Mouse (Mus musculus): ENCODE measurements around the gene Prss41. TPM values are rescaled to one million over a fixed set of nuclear protein-coding genes. Genes with fewer than 3 reads are reported as not detected.

The Prss41 gene
- polyA plus RNA-seq, 1 experiment from 2014 or later, result 1.3 TPM

DNA sequence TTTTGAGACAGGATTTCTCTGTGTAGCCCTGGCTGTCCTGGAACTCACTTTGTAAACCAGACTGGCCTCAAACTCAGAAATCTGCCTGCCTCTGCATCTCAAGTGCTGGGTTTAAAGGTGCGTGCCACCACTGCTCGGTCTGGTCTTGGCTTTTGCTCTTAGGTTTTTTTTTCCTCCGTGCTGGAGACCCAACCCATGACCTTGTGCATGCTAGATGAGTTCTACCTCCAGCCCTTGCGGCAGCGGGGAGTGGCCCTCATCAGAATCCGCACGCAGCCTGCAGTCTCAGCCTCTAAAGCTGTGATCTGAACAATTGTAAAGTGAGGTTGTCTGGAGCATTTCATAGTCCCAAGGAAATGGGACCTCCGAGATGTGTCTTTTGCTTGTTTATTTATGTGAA is 48.6 kb downstream of the Prss41 start:
- 93% methylated on average over 8 of the region's 8 CpGs for WGBS
- H3K4me3 ChIP-seq, result no peak overlapping the region
- H3K36me3 ChIP-seq, result no peaks in the 10 kb centered on the region
- H3K9me3 ChIP-seq (replicated peaks), result no peaks in the 10 kb centered on the region
- no peak overlapping the region for H3K27ac ChIP-seq
- no peak overlapping the region for H3K4me2 ChIP-seq (replicated peaks)
- H3K9ac ChIP-seq, result no peak overlapping the region
- H3K27me3 ChIP-seq, result 0 out of 2 replicates have a peak, but pooled peaks cover 4% of the 10 kb centered on the region
- H3K4me1 ChIP-seq, result peaks cover 13% of the 10 kb centered on the region
- ATAC-seq (ENCODE audit: low FRiP score), result no peak

DNA sequence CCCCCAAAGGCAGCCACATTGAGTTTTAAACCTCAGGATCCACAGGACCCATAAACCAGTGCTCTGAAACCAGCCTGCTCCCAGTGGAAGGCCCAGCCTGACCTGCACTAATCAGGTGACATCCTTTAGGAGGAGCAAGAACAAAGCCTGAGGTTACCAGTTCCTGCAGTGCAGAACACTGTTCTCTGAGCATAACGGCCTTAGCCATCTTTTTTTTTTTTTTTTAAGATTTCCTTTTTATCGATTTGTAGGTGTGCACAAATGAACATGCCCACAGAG is 53.0 kb downstream of the Prss41 start:
- 61% methylated on average over 2 of the region's 2 CpGs for WGBS
- peaks cover 20% of the 10 kb centered on the region for H3K4me1 ChIP-seq
- no peaks in the 10 kb centered on the region for H3K9me3 ChIP-seq (replicated peaks)
- H3K4me3 ChIP-seq, result peak overlapping the region; percentile 33
- peak overlapping the region; percentile 87 for H3K27ac ChIP-seq
- peak overlapping the region; percentile 68 for H3K9ac ChIP-seq
- H3K27me3 ChIP-seq, result no peaks in the 10 kb centered on the region
- peak; percentile 13; the same call in 1 of the 2 replicates for ATAC-seq (ENCODE audit: low FRiP score)
- H3K36me3 ChIP-seq, result no peaks in the 10 kb centered on the region
- peak overlapping the region; percentile 54 for H3K4me2 ChIP-seq (replicated peaks)

DNA sequence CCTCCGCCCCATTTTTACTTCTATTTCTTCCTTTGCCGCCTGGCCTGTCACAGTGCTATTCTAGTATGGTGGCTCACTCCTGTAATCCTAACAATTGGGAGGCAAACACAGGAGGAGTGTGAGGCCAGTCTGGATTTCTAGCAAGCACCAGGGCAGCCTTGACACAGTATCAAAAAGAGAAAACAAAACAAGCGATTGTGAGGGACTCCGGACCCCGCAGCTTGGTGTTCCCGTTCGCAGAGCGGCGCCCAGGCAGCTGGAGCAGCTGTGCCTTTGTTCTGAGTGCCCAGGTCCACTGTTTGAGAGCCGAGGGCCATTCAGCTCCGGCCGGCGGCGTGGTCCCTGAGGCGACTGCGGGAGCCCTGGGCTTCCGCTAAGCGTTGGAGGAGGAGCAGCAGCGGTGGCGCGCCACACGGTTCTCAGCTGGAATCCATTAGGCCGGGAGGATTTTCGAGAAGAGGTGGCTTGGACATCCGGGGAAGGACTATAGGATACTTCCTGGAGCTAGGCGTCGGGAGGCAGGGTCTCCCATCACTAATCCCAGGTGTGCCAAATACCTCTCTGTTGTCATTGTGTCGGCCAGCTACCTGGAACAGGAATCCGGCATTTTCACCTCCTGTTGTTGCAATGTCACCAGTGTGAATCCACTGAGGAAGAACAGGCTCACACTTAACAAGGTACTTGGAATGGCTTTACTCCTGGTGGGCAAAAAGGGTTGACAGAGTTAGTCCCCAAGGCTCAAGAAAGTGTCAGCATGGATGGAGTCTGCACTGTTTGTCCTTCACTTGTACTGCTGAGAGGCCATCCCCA is 53.5 kb downstream of the Prss41 start, which contains the start of gene Srrm2:
TSS of gene Srrm2 (plus strand) at position 264 of the 810 bp plus-strand sequence.
- Histone ChIP-seq H3K27me3 (no peaks in the 10 kb centered on the region), H3K4me3 (peak within 1 kb of the TSS; percentile 33), H3K4me1 (peaks cover 20% of the 10 kb centered on the region), H3K27ac (peak within 1 kb of the TSS; percentile 87), H3K9me3 (replicated peaks) (no peaks in the 10 kb centered on the region), H3K36me3 (no peaks in the 10 kb centered on the region), H3K9ac (peak within 1 kb of the TSS; percentile 68), H3K4me2 (replicated peaks) (peak within 1 kb of the TSS; percentile 54)
- WGBS, result 1% methylated on average over 29 of the region's 29 CpGs
- ATAC-seq (ENCODE audit: low FRiP score), result peak; percentile 65

DNA sequence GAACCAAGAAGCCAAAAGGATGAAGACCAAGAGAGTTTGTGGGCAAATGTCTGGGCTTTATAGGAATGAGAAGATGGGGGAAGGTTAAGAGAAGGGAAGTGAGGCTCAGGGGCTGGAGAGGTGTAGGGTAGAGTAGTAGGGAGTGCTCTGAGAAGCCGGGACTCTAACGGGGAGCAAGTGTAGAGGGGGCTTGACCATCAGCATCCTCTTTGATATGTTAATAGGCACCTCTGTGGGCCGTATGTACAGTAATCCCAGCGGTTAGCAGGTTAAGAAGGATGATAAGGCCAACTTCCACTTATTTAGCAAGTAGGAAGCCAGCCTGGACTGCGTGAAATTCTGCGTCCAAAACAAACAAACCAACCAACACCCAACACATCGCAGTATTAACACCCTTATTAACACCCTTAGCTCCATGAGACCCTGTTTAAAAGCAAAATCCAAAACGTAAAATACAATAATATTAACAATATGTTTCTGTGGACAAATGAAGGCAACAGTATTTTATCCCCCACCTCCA is 54.2 kb downstream of the Prss41 start:
- no peaks in the 10 kb centered on the region for H3K27me3 ChIP-seq
- no peaks in the 10 kb centered on the region for H3K36me3 ChIP-seq
- peak overlapping the region; percentile 68 for H3K9ac ChIP-seq
- no peak for ATAC-seq (ENCODE audit: low FRiP score)
- 14% methylated on average over 8 of the region's 8 CpGs for WGBS
- peak overlapping the region; percentile 33 for H3K4me3 ChIP-seq
- H3K27ac ChIP-seq, result peak overlapping the region; percentile 87
- H3K4me2 ChIP-seq (replicated peaks), result peak overlapping the region; percentile 54
- peaks cover 20% of the 10 kb centered on the region for H3K4me1 ChIP-seq
- no peaks in the 10 kb centered on the region for H3K9me3 ChIP-seq (replicated peaks)

DNA sequence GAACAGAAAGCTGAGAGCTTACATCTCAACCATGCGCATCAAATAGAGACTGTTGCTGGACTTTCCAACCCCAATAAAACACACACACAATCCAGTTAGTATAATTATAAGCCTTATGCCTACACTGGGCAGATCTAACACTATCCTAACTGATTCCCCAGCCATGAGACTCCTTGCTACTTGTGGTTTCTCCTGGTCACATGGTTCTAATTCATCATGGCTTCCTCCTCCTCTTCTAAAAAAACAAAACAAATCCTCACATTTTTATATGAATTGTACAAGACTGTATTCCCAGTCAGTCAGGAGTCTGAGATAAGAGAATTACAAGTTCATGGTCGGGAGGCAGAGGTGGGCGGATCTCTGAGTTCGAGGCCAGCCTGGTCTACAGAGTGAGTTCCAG is 55.0 kb downstream of the Prss41 start:
- Histone ChIP-seq H3K36me3 (no peaks in the 10 kb centered on the region), H3K4me2 (replicated peaks) (no peak overlapping the region), H3K27ac (no peak overlapping the region), H3K4me1 (peaks cover 20% of the 10 kb centered on the region), H3K4me3 (no peak overlapping the region), H3K9ac (no peak overlapping the region), H3K9me3 (replicated peaks) (no peaks in the 10 kb centered on the region), H3K27me3 (no peaks in the 10 kb centered on the region)
- 93% methylated on average over 4 of the region's 4 CpGs for whole genome bisulfite sequencing
- ATAC-seq (ENCODE audit: low FRiP score), result no peak

Small RNAs within 50 kb of the gene (microRNA-seq; reads per million reads assigned to microRNA genes)
- gene Mir5125, result 0.81 reads per million

Other genes starting within 250 kb of the Prss41 start
- 24.9 and 26.1 TPM in 2 replicates for gene Zfp13, start 244.7 kb downstream of the Prss41 start, polyA plus RNA-seq (2016; fragmentation: Nextera tagmentation; extraction: Ambion mirVana)
- gene Zscan10, start 243.3 kb downstream of the Prss41 start, polyA plus RNA-seq (2016; fragmentation: Nextera tagmentation; extraction: Ambion mirVana), result 0.46 and 0.93 TPM in 2 replicates
- gene Mmp25, start 198.9 kb downstream of the Prss41 start, polyA plus RNA-seq (2016; fragmentation: Nextera tagmentation; extraction: Ambion mirVana), result 1.9 and 2.3 TPM in 2 replicates
- 0.50 and 0.57 TPM in 2 replicates for gene Bicdl2, start 183.7 kb downstream of the Prss41 start, polyA plus RNA-seq (2016; fragmentation: Nextera tagmentation; extraction: Ambion mirVana)
- gene Hcfc1r1, start 170.6 kb downstream of the Prss41 start, polyA plus RNA-seq (2016; fragmentation: Nextera tagmentation; extraction: Ambion mirVana), result 65.5 and 69.0 TPM in 2 replicates
- 43.8 and 47.5 TPM in 2 replicates for gene Thoc6, start 170.3 kb downstream of the Prss41 start, polyA plus RNA-seq (2016; fragmentation: Nextera tagmentation; extraction: Ambion mirVana)
- gene Tnfrsf12a, start 166.7 kb downstream of the Prss41 start, polyA plus RNA-seq (2016; fragmentation: Nextera tagmentation; extraction: Ambion mirVana), result 2.8 and 4.2 TPM in 2 replicates
- gene Cldn6, start 164.9 kb downstream of the Prss41 start, polyA plus RNA-seq (2016; fragmentation: Nextera tagmentation; extraction: Ambion mirVana), result 14.6 and 35.0 TPM in 2 replicates
- gene Cldn9, start 160.1 kb downstream of the Prss41 start, polyA plus RNA-seq (2016; fragmentation: Nextera tagmentation; extraction: Ambion mirVana), result 5.5 and 14.6 TPM in 2 replicates
- gene 1520401A03Rik, start 121.4 kb downstream of the Prss41 start, polyA plus RNA-seq (2016; fragmentation: Nextera tagmentation; extraction: Ambion mirVana), result 0.21 and 1.2 TPM in 2 replicates
- 29.1 and 31.2 TPM in 2 replicates for gene Pkmyt1, start 117.8 kb downstream of the Prss41 start, polyA plus RNA-seq (2016; fragmentation: Nextera tagmentation; extraction: Ambion mirVana)
- gene Paqr4, start 103.3 kb downstream of the Prss41 start, polyA plus RNA-seq (2016; fragmentation: Nextera tagmentation; extraction: Ambion mirVana), result 40.3 and 41.6 TPM in 2 replicates
- 2.9 and 5.7 TPM in 2 replicates for gene Kremen2, start 98.3 kb downstream of the Prss41 start, polyA plus RNA-seq (2016; fragmentation: Nextera tagmentation; extraction: Ambion mirVana)
- 203 and 212 TPM in 2 replicates for gene Flywch1, start 72.6 kb downstream of the Prss41 start, polyA plus RNA-seq (2016; fragmentation: Nextera tagmentation; extraction: Ambion mirVana)
- 48.1 and 49.4 TPM in 2 replicates for gene Flywch2, start 58.1 kb downstream of the Prss41 start, polyA plus RNA-seq (2016; fragmentation: Nextera tagmentation; extraction: Ambion mirVana)
- 670 and 682 TPM in 2 replicates for gene Srrm2, start 53.6 kb downstream of the Prss41 start, polyA plus RNA-seq (2016; fragmentation: Nextera tagmentation; extraction: Ambion mirVana)
- 1,047 and 1,117 TPM in 2 replicates for gene Elob, start 15.0 kb downstream of the Prss41 start, polyA plus RNA-seq (2016; fragmentation: Nextera tagmentation; extraction: Ambion mirVana)
- gene Prss33, start 8.1 kb downstream of the Prss41 start, polyA plus RNA-seq (2016; fragmentation: Nextera tagmentation; extraction: Ambion mirVana), result 0.26 TPM in 1 of 2 replicates, not detected in the other
- gene Prss32, start 317 bp downstream of the Prss41 start, polyA plus RNA-seq (2016; fragmentation: Nextera tagmentation; extraction: Ambion mirVana), result not detected in 2 replicates
- gene Prss21, start 23.9 kb upstream of the Prss41 start, polyA plus RNA-seq (2016; fragmentation: Nextera tagmentation; extraction: Ambion mirVana), result not detected in 2 replicates
- not detected in 2 replicates for gene Dcpp1, start 36.7 kb upstream of the Prss41 start, polyA plus RNA-seq (2016; fragmentation: Nextera tagmentation; extraction: Ambion mirVana)
- not detected in 2 replicates for gene Dcpp2, start 36.7 kb upstream of the Prss41 start, polyA plus RNA-seq (2016; fragmentation: Nextera tagmentation; extraction: Ambion mirVana)
- gene Dcpp3, start 73.3 kb upstream of the Prss41 start, polyA plus RNA-seq (2016; fragmentation: Nextera tagmentation; extraction: Ambion mirVana), result not detected in 2 replicates
- not detected in 2 replicates for gene Sbp, start 97.5 kb upstream of the Prss41 start, polyA plus RNA-seq (2016; fragmentation: Nextera tagmentation; extraction: Ambion mirVana)
- gene Sbpl, start 111.1 kb upstream of the Prss41 start, polyA plus RNA-seq (2016; fragmentation: Nextera tagmentation; extraction: Ambion mirVana), result not detected in 2 replicates
- gene Prss30, start 136.4 kb upstream of the Prss41 start, polyA plus RNA-seq (2016; fragmentation: Nextera tagmentation; extraction: Ambion mirVana), result not detected in 2 replicates
- gene Prss22, start 153.9 kb upstream of the Prss41 start, polyA plus RNA-seq (2016; fragmentation: Nextera tagmentation; extraction: Ambion mirVana), result 0.48 TPM in 1 of 2 replicates, not detected in the other
- 0.31 and 0.34 TPM in 2 replicates for gene Prss27, start 194.0 kb upstream of the Prss41 start, polyA plus RNA-seq (2016; fragmentation: Nextera tagmentation; extraction: Ambion mirVana)
- 94.2 and 97.0 TPM in 2 replicates for gene Kctd5, start 229.3 kb upstream of the Prss41 start, polyA plus RNA-seq (2016; fragmentation: Nextera tagmentation; extraction: Ambion mirVana)

Data from hindbrain, embryonic 12.5 days (tissue).